Mouse (Mus musculus) MN1 (cell line): ENCODE measurements around the gene Gusb.
"Not testable (repeated sequence)": the region's sequence is repeated elsewhere in the genome, so short reads cannot be mapped to it uniquely, and the experiment has no call there.

Source experiments
- DNase-seq: peaks from one replicate; pipeline ENCODE4 v3.0.0-alpha.2; 2016; ENCODE audit warnings: low spot score

Gene Gusb

GRCm38 (mm10) chr5:130002301-130003146 is at the start of gene Gusb:
TSS of gene Gusb (minus strand) at chr5:130003049.
- peak; percentile 93 for DNase-seq

- no peak for DNase-seq
These were observed 49.7 kb upstream of the Gusb start for GRCm38 (mm10) chr5:130052510-130052909.

GRCm38 (mm10) chr5:130051073-130051860 is 48.4 kb upstream of the Gusb start:
- DNase-seq, result no peak

- no peak for DNase-seq
These were observed 47.6 kb upstream of the Gusb start for GRCm38 (mm10) chr5:130050416-130050815.

GRCm38 (mm10) chr5:130048786-130049520 is 46.1 kb upstream of the Gusb start:
- DNase-seq, result no peak

GRCm38 (mm10) chr5:130047013-130047412 is 44.2 kb upstream of the Gusb start:
- no peak for DNase-seq

GRCm38 (mm10) chr5:130046589-130046988 is 43.7 kb upstream of the Gusb start:
- DNase-seq, result no peak

- DNase-seq, result no peak
These were observed 43.3 kb upstream of the Gusb start for GRCm38 (mm10) chr5:130046100-130046499.

- DNase-seq, result peak; percentile 80
These were observed 41.4 kb upstream of the Gusb start for GRCm38 (mm10) chr5:130044201-130044695.

- no peak for DNase-seq
These were observed 40.9 kb upstream of the Gusb start for GRCm38 (mm10) chr5:130043741-130044140.

GRCm38 (mm10) chr5:130041262-130041661 is 38.4 kb upstream of the Gusb start:
- DNase-seq, result no peak

- DNase-seq, result no peak
These were observed 37.9 kb upstream of the Gusb start for GRCm38 (mm10) chr5:130040797-130041196.

- peak; percentile 92 for DNase-seq
These were observed 35.1 kb upstream of the Gusb start for GRCm38 (mm10) chr5:130037752-130038455.

- DNase-seq, result not testable (repeated sequence)
These were observed 33.5 kb upstream of the Gusb start for GRCm38 (mm10) chr5:130036300-130036699.

- peak; percentile 36 for DNase-seq
These were observed 31.0 kb upstream of the Gusb start for GRCm38 (mm10) chr5:130033869-130034268.

- DNase-seq, result peak; percentile 96
These were observed 28.9 kb upstream of the Gusb start for GRCm38 (mm10) chr5:130031410-130032390.

- DNase-seq, result peak; percentile 60
These were observed 26.5 kb upstream of the Gusb start, which contains the start of the genes Asl and Crcp for GRCm38 (mm10) chr5:130029142-130029897. TSS of gene Asl (minus strand) at chr5:130029247. TSS of gene Crcp (plus strand) at chr5:130029290.

- no peak for DNase-seq
These were observed 24.8 kb upstream of the Gusb start for GRCm38 (mm10) chr5:130027696-130028095.

GRCm38 (mm10) chr5:130027134-130027533 is 24.3 kb upstream of the Gusb start:
- no peak for DNase-seq
